Mouse (Mus musculus) duodenum, adult 2 months (tissue): Measurements from ENCODE around the gene Cntnap2. TPM values are rescaled to one million over a fixed set of nuclear protein-coding genes. Genes with fewer than 3 reads are reported as not detected.

Experiments
- polyA plus RNA-seq: library from polyadenylated mRNA; depleted of rRNA; stranded (reverse); fragments of >200 nt; gene quantifications from 2 replicates; pipeline ENCODE4 v1.2.3, GENCODE M21; 2012; ENCODE audit warnings: low replicate concordance; rRNA removed

Gene Cntnap2
- polyA plus RNA-seq = 0.01 and 0.69 TPM in 2 replicates

DNA sequence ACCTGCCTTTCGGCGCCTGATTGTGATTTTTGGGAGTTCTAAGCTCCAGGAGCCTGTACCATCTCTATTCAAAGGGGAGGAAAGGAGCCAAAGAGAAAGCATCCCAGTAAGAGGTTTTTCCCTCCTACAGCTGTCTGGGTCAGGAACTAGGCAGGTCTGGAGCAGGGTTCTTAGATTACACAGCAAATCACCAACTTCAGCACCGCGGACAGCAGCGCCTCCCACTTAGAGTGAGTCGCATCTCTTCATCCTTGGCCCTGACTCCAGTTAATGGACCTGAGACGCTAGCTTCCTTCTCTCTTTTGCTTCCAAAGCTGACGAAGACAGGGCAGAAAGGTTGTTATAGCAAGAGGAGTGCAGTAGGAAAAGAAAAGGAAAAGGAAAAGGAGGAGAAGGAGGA lies at the start of gene Cntnap2:
Gene Cntnap2 (plus strand): TSS at position 267 of the 400 bp plus-strand sequence.

